Mouse (Mus musculus) cortical plate, adult 2 months (tissue): ENCODE data around the gene Eipr1.

Source experiments
- CTCF ChIP-seq: fragments of 200-500 bp; IDR thresholded peaks from 2 replicates; pipeline ENCODE4 v1.5.1; 2011; ENCODE audit warnings: mild to moderate bottlenecking, control low read depth, low read length; ENCODE audit not compliant: insufficient read depth; ENCODE audit errors: extremely low read depth
- POLR2A ChIP-seq: fragments of 200-500 bp; IDR thresholded peaks from 2 replicates; pipeline ENCODE4 v1.6.1; 2011; ENCODE audit warnings: mild to moderate bottlenecking, low read length, control low read depth; ENCODE audit not compliant: insufficient read depth; ENCODE audit errors: extremely low read depth

DNA sequence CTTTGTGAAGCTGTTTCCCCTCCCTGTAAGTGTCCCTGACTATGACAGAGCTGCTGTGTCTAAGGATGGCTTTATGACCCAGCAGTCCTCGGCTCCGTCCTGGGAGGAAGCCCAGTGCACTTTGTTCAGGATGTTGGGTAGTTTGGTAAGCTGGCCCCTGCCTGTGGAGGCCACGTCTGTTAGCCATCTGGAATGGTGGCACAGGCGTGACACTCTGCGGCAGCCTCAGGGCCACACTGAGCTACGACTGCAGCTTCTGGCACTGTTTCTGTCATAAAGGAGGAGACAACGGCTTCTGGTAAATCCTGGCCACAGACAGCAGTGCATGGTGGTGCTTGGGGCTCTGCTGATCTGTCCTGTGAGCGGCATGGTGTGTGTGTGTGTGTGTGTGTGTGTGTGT is 159.0 kb downstream of the Eipr1 start:
- TF ChIP-seq CTCF (no peak), POLR2A (no peak)
